Mouse (Mus musculus) heart, adult 2 months (tissue): ENCODE results near the gene Crygs. TPM values are rescaled to one million over a fixed set of nuclear protein-coding genes. Genes with fewer than 3 reads are reported as not detected.

Source experiments
- DNase-seq, 2 experiments: peaks; one replicate each; pipeline ENCODE4 v3.0.0; 2021
- H3K27ac ChIP-seq: fragments of 200-600 bp; 2 replicates; pipeline ENCODE4 v1.8.1; 2022
- H3K27me3 ChIP-seq: fragments of 200-500 bp; 2 replicates; pipeline ENCODE4 v1.6.1; 2012; ENCODE audit warnings: mild to moderate bottlenecking, low read length, inconsistent platforms, mixed read lengths; ENCODE audit not compliant: control insufficient read depth, insufficient read depth
- H3K36me3 ChIP-seq: fragments of 200-500 bp; 2 replicates; pipeline ENCODE4 v1.6.1; 2012; ENCODE audit warnings: low read length, inconsistent platforms; ENCODE audit not compliant: control insufficient read depth, insufficient read depth
- H3K4me1 ChIP-seq: fragments of 200-500 bp; 2 replicates; pipeline ENCODE4 v1.6.1; 2011; ENCODE audit warnings: low read length; ENCODE audit not compliant: control insufficient read depth, insufficient read depth
- H3K4me3 ChIP-seq: fragments of 200-600 bp; 2 replicates; pipeline ENCODE4 v1.8.1; 2022
- H3K79me2 ChIP-seq: fragments of 200-500 bp; replicated peaks from 2 replicates; pipeline ENCODE4 v1.6.1; 2012; ENCODE audit warnings: mild to moderate bottlenecking, inconsistent platforms, low read length, moderate library complexity, mixed read lengths; ENCODE audit not compliant: control insufficient read depth, insufficient read depth
- H3K9ac ChIP-seq: fragments of 200-500 bp; 2 replicates; pipeline ENCODE4 v1.6.1; 2012; ENCODE audit warnings: low read depth, mild to moderate bottlenecking, control low read depth, inconsistent platforms, low read length, mixed read lengths
- CTCF ChIP-seq: fragments of 200-600 bp; IDR thresholded peaks from 2 replicates; pipeline ENCODE4 v1.8.1; 2022; ENCODE audit warnings: antibody characterized with exemption, mild to moderate bottlenecking, moderate library complexity
- EP300 ChIP-seq: fragments of 200-500 bp; IDR thresholded peaks from 2 replicates; pipeline ENCODE4 v1.6.1; 2011; ENCODE audit warnings: low read depth, low read length, control low read depth; ENCODE audit not compliant: insufficient read depth
- POLR2A ChIP-seq: fragments of 200-500 bp; IDR thresholded peaks from 2 replicates; pipeline ENCODE4 v1.6.1; 2011; ENCODE audit warnings: mild to moderate bottlenecking, low read depth, low read length, control low read depth; ENCODE audit not compliant: insufficient read depth
- WGBS: fragments of 180-500 bp; shearing (Covaris S2); methylation state at CpG from one replicate; pipeline ENCODE4 v1.1.7; 2018; 5-methylcytosine and 5-hydroxymethylcytosine counted together
- intact Hi-C: fragments of 180-260 bp; cut with DNase I; formaldehyde crosslinking; loops from one replicate; pipeline ENCODE4 v1.15.1; 2025
- long read RNA-seq: library from polyadenylated mRNA; stranded (forward); transcript quantifications from one replicate; pipeline ENCODE4 v2.0.0, GENCODE M21; 2021
- polyA plus RNA-seq: library from polyadenylated mRNA; depleted of rRNA; stranded (reverse); fragments of >200 nt; gene quantifications from 2 replicates; pipeline ENCODE4 v1.2.3, GENCODE M21; 2012; rRNA removed
- total RNA-seq, 2 experiments: library from RNA; stranded (reverse); gene quantifications; 2 replicates each; pipeline ENCODE4 v1.2.3; 2021

Crygs gene
- total RNA-seq: not detected
- not detected in 2 replicates for polyA plus RNA-seq
- long read RNA-seq: 0 reads

- Histone ChIP-seq H3K27me3 (no peaks in the 10 kb centered on the region), H3K4me3 (no peak within 1 kb of the TSS), H3K4me1 (peaks cover 2% of the 10 kb centered on the region), H3K36me3 (no peaks in the 10 kb centered on the region), H3K79me2 (no peaks in the 10 kb centered on the region), H3K9ac (no peak within 1 kb of the TSS), H3K27ac (no peak within 1 kb of the TSS)
- 71% methylated on average over 2 of the region's 2 CpGs for WGBS
- no peak for TF ChIP-seq EP300
- no peak for TF ChIP-seq CTCF
- no peak for TF ChIP-seq POLR2A
- intact Hi-C loops: no loop called here
- DNase-seq: no peak
These were observed at the start of gene Crygs for GRCm38 (mm10) chr16:22811477-22811876. TSS of gene Crygs (minus strand) at chr16:22811577.

GRCm38 (mm10) chr16:22857431-22858113, 46.2 kb upstream of the Crygs start, which contains the start of the genes Tbccd1 and Dnajb11:
TSS of gene Tbccd1 (minus strand) at chr16:22857669.
TSS of gene Dnajb11 (plus strand) at chr16:22857845.
- DNase-seq: peak; percentile 99 to 100
- Histone ChIP-seq H3K4me3 (peak within 1 kb of the TSS; percentile 75), H3K27me3 (no peaks in the 10 kb centered on the region), H3K27ac (peak within 1 kb of the TSS; percentile 86), H3K36me3 (no peaks in the 10 kb centered on the region), H3K79me2 (peaks cover 6% of the 10 kb centered on the region), H3K9ac (peak within 1 kb of the TSS; percentile 94), H3K4me1 (peaks cover 4% of the 10 kb centered on the region)
- intact Hi-C loops: loop anchor here (5.0 to 10.0 kb wide), 2 partner anchors 250 to 853 kb away; partner anchors contain the start of genes Eif4a2 and Senp2
- TF ChIP-seq EP300: 0 out of 2 replicates have a peak, but pooled peaks have one; percentile 30
- no peak for TF ChIP-seq CTCF
- peak; percentile 86 for TF ChIP-seq POLR2A
- WGBS: under 1% methylated on average over 62 of the region's 62 CpGs

GRCm38 (mm10) chr16:22856773-22857172, 45.4 kb upstream of the Crygs start:
- 6% methylated on average over 9 of the region's 9 CpGs for WGBS
- H3K79me2 ChIP-seq: peaks cover 6% of the 10 kb centered on the region
- no peaks in the 10 kb centered on the region for H3K36me3 ChIP-seq
- TF ChIP-seq CTCF: no peak
- TF ChIP-seq POLR2A: no peak
- no peak for TF ChIP-seq EP300
- DNase-seq: no peak
- peak overlapping the region; percentile 86 for H3K27ac ChIP-seq
- H3K9ac ChIP-seq: peak overlapping the region; percentile 45; the same call in 1 of the 2 replicates
- peak overlapping the region; percentile 75 for H3K4me3 ChIP-seq
- intact Hi-C loops: loop anchor here (5.0 to 10.0 kb wide), 2 partner anchors 251 to 852 kb away; partner anchors contain the start of genes Eif4a2 and Senp2
- H3K4me1 ChIP-seq: peaks cover 4% of the 10 kb centered on the region
- no peaks in the 10 kb centered on the region for H3K27me3 ChIP-seq

- Histone ChIP-seq H3K9ac (no peak overlapping the region), H3K79me2 (0 out of 2 replicates have a peak, but pooled peaks cover 2% of the 10 kb centered on the region), H3K27ac (no peak overlapping the region), H3K36me3 (no peaks in the 10 kb centered on the region), H3K4me3 (no peak overlapping the region), H3K4me1 (no peaks in the 10 kb centered on the region; the same call in 1 of the 2 replicates), H3K27me3 (no peaks in the 10 kb centered on the region)
- intact Hi-C loops: loop anchor here (10.0 kb wide), 1 partner anchor 848 kb away; the partner anchor contains the start of gene Senp2
- no peak for TF ChIP-seq CTCF
- TF ChIP-seq EP300: no peak
- TF ChIP-seq POLR2A: no peak
- DNase-seq: no peak
- WGBS: 85% methylated on average over 4 of the region's 4 CpGs
These were observed 41.3 kb upstream of the Crygs start for GRCm38 (mm10) chr16:22852709-22853108.

GRCm38 (mm10) chr16:22848331-22848730, 37.0 kb upstream of the Crygs start:
- H3K9ac ChIP-seq: no peak overlapping the region
- H3K4me3 ChIP-seq: no peak overlapping the region
- H3K27me3 ChIP-seq: no peaks in the 10 kb centered on the region
- H3K27ac ChIP-seq: no peak overlapping the region
- no peaks in the 10 kb centered on the region; the same call in 1 of the 2 replicates for H3K4me1 ChIP-seq
- 80% methylated on average over 1 of the region's 1 CpGs for WGBS
- H3K36me3 ChIP-seq: no peaks in the 10 kb centered on the region
- intact Hi-C loops: no loop called here
- TF ChIP-seq POLR2A (no peak), CTCF (no peak), EP300 (no peak)
- no peaks in the 10 kb centered on the region for H3K79me2 ChIP-seq
- DNase-seq: no peak

- Histone ChIP-seq H3K36me3 (no peaks in the 10 kb centered on the region), H3K9ac (no peak overlapping the region), H3K79me2 (no peaks in the 10 kb centered on the region), H3K27me3 (no peaks in the 10 kb centered on the region), H3K4me3 (no peak overlapping the region), H3K27ac (no peak overlapping the region), H3K4me1 (no peaks in the 10 kb centered on the region; the same call in 1 of the 2 replicates)
- TF ChIP-seq POLR2A (no peak), CTCF (no peak), EP300 (no peak)
- 89% methylated on average over 1 of the region's 1 CpGs for WGBS
- no peak for DNase-seq
- intact Hi-C loops: no loop called here
These were observed 36.3 kb upstream of the Crygs start for GRCm38 (mm10) chr16:22847686-22848085.
